Mouse (Mus musculus) adrenal gland, adult (tissue): Measurements from ENCODE around the gene Plekhj1.

Experiments
- DNase-seq, 2 experiments: peaks; one replicate each; pipeline ENCODE4 v3.0.0; 2022 to 2023; ENCODE audit warnings: low spot score in 1 of 2; ENCODE audit not compliant: inconsistent age in 2 of 2

Plekhj1 gene

DNA sequence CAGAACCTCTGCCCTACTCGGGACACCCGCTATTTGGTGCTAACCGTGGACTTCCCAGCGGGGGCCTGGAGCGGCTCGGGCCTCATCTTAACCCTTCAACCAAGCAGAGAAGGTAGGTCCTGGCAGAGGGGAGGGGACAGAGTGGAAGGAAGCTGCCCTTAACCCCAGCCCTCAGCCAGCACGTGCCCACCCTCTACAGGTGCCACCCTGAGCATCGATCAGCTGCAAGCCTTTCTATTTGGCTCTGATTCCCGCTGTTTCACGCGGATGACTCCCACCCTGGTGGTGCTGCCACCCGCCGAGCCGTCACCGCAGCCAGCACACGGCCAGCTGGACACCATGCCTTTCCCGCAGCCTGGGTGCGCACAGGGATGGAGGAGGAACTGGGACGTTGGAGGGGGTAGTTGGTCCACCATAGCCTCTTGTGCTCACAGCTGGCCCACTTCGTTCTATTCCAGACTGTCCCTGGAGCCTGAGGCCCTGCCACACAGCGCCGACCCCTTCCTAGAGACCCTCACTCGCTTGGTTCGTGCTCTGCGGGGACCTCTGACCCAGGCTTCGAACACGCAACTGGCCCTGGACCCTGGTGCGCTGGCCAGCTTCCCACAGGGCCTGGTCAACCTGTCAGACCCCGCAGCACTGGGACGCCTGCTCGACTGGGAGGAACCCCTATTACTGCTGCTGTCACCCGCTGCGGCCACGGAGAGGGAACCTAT lies 8.1 kb upstream of the Plekhj1 start:
- DNase-seq = no peak

DNA sequence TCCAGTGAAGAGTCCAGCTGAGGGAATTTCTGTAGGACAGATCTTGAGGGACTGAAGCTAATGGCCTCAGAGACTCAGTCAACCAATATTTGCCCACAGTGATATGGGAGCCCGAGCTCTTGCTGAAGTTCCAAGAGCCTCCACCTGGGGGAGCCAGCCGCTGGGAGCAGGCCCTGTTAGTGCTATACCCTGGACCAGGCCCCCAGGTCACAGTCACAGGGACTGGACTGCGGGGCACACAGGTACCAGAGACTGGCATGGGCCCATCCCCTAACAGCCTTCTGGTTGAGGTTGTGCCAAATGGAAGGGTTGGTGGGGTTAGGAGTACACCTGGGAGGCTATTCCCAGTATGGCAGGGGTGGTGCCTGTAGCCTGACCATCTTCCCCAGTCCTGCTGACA lies 7.5 kb upstream of the Plekhj1 start:
- peak; percentile 78 to 92 for DNase-seq

DNA sequence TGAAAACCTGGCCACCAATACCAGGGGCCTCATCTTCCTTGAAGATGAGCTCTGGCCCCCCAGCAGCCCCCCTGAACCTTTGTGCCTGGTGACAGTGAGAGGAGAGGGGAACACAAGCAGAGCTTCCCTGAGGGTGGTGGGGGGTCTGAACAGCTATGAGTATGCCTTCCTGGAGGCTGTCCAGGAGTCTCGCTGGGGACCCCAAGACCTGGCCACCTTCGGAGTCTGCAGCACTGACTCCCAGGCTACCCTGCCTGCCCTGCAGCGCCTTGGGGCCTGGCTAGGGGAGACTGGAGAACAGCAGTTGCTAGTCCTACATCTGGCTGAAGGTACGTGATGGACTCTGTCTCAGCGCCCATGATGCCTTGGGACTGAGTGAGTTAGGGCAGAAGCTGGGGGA lies 6.9 kb upstream of the Plekhj1 start:
- no peak for DNase-seq

DNA sequence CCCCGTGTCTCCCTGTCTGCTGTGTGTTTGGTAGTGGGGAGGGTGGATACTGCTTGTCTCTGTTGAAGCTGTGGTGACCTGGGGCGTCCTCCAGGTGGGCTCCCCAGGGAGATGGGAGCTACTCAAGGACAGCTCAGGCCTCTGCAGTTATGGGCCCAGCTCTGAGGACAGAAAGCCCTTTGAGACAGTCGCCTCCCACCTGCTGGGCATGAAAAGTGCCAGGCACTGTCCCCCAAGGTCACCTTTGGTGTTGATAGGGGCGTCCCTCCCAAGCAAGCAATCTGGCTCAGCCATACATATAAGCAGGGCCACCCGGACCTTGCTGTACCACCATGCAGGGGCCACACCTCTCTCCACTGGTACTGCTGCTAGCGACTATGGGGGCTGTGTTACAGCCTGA lies 6.5 kb upstream of the Plekhj1 start, which contains the start of gene Amh:
Amh (plus strand) TSS at position 328 of the 400 bp plus-strand sequence.
- no peak for DNase-seq

DNA sequence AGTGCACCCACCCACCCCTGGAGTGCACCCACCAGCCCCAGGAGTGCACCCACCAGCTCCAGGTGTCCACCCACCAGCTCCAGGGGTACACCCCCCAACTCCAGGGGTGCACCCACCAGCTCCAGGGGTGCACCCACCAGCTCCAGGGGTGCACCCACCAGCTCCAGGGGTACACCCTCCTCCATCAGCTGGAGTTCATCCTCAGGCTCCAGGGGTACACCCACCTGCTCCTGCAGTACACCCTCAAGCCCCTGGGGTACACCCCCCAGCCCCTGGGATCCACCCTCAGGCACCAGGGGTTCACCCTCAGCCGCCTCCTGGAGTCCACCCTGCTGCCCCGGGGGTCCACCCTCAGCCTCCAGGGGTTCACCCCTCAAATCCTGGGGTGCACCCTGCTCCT lies 5.9 kb upstream of the Plekhj1 start:
- DNase-seq = no peak

DNA sequence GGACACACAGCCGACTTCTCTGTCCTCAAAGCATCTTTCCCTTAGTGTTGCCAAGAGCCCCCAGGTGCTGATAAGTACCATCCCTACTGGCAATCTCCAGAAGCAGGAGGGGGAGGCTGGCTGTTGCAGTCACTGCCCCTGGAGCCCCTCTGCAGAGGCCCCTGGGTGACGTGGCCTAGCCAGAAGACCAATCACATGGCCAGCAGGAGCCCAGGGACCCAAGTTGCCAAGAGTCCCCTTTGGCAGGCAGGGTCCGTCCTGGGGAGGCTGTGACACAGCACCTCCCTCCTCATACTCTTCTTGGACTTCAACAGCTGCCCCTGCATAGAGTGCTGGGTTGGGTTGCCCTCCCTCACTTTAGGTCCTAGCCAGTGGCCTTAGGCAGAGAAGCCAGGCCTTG lies 4.6 kb upstream of the Plekhj1 start:
- no peak for DNase-seq

DNA sequence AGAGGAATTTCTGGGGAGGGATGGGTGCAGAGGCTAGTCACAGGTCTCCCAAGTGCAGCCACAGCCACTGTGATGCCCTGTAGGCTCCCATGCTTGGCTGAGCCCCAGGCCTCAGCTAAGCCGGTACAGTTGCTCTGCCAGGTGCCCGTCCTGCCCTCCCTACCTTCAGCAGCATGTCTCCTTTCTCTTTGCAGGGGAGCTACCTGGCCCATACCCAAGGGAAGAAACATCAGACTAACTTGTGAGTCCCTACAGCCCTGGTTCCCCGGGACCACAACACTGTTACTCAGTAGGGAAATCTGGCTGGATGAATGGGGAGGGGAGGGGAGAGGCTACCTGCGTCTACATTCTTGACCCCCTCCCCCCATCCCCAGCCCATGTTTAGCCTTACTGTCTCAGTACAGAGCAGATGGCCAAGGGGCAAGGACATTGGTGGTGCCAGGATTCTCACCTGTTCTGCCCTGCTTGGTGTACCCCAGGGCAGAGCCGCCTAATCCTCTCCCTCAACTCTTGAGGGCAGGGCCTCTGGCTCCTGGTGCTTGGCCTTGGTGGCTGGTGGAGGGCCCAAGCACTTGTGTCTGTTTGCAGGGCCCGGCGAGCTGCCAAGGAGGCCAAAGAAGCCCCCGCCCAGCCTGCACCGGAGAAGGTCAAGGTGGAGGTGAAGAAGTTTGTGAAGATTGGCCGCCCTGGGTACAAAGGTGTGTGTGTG lies 3.9 kb upstream of the Plekhj1 start:
- DNase-seq = no peak

DNA sequence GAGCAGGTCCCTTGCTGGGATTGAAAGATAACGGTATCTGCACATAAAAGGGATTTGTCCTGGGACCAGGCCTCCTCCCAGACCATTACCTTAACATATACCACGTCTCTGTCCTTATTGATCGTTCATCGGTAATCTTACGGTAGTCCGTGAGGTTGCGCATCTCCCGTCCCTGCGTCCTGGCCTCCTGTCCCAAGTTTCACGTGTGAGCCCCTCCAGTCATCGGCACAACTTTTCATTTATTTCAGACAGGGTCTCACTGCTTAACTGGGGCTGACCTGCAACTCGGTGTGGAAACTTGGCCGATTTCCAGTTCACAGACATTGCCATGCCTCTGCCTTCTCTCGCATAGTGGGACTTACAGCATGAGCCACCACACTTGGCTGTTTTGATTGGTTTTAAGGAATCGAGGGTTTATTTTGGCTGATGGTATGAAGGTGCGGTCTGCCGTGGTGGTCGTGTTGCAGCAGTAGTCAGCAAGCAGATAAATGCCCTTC lies 692 bp upstream of the Plekhj1 start:
- DNase-seq = no peak

DNA sequence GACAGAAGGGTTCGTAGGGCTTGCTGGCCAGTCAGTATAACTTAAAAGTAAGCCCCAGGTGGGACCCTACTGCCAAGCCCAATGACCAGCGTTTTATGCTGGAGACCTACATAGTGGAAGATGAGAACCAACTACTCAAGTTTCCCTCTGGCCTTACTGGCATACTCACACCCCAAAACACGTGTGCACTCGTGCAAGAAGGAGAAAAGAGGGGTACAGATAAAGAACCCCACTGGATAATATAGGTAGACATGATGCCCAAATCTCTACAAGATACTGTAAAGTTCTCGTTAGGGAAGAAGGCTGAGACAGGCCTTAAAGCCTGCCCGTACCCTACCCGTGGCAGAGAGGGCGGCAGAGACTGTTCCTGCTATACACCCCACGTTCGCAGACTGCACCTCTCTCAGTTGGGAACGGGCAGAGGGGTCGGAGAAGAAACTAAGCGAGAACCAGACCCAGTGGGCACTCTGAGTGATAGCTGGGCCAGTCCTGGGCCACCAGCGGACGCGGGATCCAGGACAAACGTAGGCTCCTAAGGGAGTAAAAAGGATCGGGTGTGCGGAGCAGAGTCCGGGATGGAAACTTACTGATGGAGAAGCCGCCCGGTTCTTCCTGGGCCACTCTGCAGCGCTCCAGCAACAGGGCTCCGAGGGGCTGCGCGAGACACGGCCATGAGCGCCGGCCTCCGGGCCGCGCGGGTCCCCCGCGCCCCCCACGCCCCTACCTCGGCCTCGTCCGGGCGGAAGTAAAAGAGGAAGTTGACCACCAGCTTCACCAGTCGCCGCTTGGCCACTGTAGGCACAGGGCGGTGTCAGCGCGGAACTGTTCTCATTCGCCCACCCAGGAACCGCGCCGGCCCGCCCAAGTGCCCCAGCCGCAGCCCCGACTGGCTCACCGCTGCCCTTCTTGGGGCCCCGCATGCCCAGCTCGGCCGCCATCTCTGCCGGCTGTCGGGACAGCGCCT lies 958 bp downstream of the Plekhj1 start:
- DNase-seq = no peak

DNA sequence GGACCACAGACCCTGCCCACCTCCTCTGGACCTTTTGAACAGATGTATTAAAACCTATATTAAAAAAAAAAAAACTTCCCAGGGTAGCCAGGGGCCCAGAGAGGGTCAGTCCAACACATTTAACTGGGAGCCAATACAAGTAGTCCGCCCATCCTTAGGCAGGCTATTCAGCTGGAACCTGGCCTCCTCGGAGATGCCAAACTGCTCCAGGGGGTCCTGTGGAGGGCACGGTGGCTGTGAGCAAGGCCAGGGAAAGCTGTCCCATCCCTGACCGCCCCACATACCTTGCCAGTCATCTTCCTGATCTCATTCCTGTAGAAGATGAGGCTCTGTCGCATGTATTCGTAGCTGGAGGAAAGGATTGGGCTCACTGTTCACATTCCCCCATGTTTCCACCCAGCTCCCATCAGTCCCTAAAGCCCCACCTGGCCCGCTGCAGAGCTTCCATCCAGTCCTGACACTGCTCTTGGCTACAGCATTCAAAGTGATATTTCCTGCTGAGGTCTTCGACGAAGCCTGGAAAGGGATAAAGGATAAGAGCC lies 2.0 kb downstream of the Plekhj1 start:
- DNase-seq = no peak

DNA sequence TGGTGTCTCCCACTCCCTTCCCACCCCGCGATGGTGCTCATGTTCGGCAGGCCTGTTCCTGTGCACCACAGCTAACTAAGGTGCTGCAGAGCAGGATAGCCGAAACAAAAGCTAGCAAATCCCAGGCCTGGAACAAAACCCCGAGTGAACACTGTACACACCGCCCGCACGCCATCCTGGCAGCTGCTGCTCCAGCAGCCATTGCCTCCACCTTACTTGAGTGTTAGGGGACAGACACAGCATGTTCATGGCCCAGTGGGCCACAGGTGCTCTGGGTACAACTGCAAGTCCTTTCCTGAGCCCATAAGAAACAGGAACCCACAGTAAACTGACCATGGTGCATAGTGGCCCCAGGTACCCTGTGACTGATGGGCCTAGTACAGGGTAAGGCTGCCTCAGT lies 3.7 kb downstream of the Plekhj1 start:
- no peak for DNase-seq

DNA sequence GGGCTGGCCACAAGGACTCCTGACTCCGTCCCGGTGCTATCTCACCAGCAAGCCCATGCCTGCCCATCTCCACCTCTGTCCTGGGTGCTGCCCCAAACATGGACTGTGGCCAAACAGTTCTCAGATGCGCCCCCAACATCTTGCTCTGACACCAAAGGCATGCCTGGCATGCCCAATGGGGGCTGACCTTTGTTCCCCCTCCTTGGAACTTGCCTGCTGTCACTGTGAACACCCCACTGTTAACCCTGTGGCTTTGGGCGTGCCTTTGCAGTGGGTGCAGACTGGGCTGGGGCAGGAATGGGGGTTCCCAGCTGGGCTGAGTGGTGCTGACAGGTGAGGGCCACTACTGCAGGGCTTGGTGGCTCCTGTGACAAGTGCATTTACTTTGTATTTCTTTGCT lies 4.6 kb downstream of the Plekhj1 start:
- no peak for DNase-seq

DNA sequence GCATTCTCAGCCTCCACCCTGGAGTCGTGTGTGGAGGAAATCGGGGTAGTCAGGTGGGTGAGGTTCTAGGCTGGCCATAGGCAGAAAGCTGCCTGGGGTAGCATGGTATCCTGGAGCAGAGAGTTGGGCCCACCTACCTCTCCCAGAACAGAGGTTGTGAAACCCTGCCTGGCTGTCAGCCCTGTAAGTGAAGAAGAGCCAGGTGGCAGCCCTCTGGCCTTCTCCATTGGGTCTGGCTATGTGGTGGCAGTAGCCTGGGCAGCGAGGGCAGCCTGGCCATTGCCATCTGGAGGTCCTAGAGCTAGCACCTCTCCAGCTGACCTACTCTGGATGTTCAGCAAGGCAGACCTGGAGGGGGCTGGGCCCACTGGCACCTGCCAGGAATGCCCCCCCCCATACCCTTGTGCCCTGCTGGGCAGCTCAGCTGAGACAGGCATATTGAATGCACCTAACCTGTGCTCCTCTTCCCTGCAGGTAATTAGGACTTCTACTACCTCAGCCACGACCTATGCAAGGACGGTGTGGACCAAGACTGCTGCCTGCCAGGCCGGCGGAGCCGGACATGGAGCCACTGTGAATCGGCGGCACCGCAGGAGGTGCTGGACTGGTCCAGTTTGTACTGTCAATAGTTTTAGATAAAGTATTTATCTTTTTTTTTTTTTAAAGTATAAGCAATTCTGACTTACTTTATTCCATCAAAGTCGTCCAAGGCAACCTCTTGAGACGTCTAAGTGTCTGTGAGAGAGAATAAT lies 5.2 kb downstream of the Plekhj1 start:
- no peak for DNase-seq

DNA sequence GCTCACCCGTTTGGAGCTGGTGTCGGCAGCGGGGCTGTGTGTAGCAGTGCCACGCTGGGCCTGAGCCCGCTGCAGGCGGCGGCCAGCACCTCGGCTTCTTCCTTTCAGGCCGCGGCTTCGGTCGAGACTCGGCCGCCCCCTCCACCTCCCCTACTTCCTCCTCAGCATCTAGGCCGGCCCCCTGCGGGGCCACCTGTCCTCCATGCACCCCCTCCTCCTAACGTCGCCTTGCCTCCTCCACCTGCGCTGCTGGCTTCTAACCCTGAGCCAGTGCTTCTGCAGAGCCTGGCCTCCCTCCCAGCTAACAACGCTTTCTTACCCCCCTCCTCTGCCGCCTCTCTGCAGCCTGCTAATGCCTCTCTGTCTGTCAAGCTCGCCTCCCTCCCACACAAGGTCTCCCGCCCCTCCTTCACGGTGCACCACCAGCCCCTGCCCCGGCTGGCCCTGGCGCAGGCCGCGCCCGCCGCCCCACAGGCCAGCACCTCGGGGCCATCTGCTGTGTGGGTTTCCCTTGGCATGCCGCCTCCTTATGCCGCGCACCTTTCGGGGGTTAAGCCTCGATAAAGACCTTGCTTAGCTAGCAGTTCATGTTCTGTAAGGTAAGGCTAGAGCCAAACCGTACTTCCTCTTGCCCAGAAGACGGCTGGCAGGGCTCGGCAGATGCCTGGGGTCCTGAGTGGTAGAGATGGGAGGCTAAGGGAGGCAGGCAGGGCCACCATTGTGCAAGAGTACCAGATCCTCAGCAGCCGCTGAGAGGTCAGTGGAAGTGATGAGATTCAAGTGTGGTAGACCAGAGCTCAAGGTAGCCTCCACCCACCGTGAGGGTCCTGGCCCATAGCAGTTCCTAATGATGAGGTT lies 6.0 kb downstream of the Plekhj1 start:
- DNase-seq = peak in 1 of 2 experiments; percentile 51

DNA sequence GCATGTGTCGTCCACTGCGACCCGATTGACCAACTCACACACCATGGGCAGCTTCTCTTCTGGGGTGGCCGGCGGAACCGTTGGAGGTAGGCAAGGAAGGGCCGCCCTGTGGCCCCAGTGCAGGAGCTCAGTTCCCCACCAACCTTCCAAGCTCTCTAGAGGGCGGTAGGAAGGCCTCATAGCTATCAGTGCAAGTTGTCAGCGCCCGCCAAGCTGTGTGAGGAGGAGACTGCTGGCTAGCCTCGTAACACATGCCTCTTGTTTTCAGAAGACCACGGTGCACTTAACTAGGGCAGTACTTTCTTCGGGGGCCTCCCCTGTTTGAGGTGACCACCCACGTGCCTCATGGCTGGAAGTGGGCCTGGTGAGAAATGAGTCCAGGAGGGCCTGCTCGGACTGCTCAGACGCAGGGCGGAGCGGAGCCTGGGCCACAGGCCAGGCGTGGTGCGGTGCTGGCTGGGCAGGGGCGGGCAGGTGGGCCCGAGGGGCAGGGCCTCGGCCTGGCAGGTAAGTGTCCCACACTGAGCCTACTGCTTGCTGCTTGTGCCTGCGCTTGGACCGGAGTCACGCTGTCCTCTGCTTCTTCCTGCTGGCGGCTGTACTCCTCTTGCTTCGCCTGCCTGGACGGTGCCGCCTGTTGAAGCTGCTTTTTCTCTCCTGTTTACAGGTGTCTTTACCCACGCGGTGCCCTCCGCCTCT lies 6.8 kb downstream of the Plekhj1 start:
- no peak for DNase-seq

DNA sequence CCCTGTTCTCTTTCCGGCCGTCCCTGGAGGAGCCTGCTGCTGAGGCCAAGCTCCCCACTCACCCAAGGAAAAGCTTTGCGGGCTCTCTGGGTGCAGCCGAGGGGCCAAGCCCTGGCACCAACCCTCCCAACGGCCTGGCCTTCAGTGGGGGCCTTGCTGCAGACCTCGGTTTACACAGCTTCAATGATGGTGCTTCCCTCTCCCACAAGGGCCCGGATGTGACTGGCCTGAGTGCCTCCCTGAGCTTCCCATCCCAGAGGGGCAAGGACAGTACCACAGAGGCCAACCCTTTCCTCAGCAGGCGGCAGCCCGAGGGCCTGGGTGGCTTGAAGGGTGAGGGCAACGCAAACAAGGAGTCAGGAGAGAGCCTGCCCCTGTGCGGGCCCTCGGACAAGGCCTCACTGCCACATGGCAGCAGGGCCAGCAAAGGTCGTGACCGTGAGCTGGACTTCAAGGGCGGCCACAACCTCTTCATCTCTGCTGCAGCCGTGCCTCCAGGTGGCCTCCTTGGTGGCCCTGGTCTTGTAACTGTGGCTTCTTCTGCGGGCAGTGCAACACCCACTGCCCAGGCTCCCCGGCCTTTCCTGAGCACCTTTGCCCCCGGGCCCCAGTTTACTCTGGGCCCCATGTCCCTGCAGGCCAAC lies 7.5 kb downstream of the Plekhj1 start:
- peak in 1 of 2 experiments; percentile 84 for DNase-seq

DNA sequence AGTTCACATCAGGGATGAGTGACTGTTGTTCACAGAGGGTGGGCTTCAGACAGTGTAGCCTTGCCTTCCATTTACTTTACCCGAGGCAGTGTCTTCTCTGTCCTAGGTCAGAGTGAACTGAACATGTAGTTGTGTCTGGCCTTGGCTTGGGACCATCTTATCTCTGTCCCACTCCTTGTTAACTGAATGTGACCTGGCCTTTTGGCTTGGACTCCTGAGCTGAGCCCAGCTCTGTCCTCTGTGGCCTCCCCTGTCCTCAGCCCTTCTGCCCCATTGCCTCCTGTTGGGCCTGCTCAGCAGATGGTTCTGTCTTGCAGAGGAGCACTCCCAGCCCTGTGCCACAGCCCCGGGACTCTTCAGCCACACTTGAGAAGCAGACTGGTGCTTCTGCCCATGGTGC lies 10.9 kb downstream of the Plekhj1 start:
- DNase-seq = peak in 1 of 2 experiments; percentile 56

DNA sequence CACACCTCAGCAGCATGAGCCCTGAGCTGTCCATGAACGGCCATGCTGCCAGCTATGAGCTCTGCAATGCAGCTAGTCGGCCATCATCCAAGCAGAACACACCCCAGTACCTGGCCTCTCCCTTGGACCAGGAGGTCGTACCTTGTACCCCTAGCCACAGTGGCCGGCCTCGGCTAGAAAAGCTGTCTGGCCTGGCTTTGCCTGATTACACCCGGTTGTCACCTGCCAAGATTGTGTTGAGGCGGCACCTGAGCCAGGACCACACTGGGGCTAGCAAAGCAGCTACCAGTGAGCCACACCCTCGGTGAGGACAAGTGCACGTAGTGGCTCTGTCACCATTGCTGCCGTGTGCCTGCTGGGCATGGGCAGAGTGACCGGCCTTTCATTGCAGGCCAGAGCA lies 12.5 kb downstream of the Plekhj1 start:
- DNase-seq = no peak
